Mouse (Mus musculus) bone marrow macrophage, adult 2 months (primary cell): ENCODE measurements around the gene Crim1.

Source experiments
- CTCF ChIP-seq: IDR thresholded peaks from 2 replicates; pipeline ENCODE4 v1.5.1; 2012; ENCODE audit warnings: low read depth, mild to moderate bottlenecking, low read length, moderate library complexity
- POLR2A ChIP-seq: IDR thresholded peaks from 2 replicates; pipeline ENCODE4 v1.6.1; 2012; ENCODE audit warnings: mild to moderate bottlenecking, low read depth, low read length, borderline replicate concordance

- TF ChIP-seq CTCF, result no peak
- TF ChIP-seq POLR2A, result no peak
Observed at GRCm38 (mm10) chr17:78202221-78202620, 2.2 kb downstream of the Crim1 start.
